Mouse (Mus musculus) lung, embryonic 16.5 days (tissue): Measurements from ENCODE around the gene Fkbp5. TPM values are rescaled to one million over a fixed set of nuclear protein-coding genes. Genes with fewer than 3 reads are reported as not detected.

Experiments
- ATAC-seq: fragments of 200-750 bp; cut with Nextera tagmentation; 2 replicates; pipeline ENCODE4 v1.8.0; 2017; ENCODE audit warnings: low read depth, mild to moderate bottlenecking, moderate library complexity
- H3K27ac ChIP-seq: fragments of 300-500 bp; sonication (generic); 2 replicates; pipeline ENCODE4 v1.5.1; 2014; ENCODE audit warnings: mild to moderate bottlenecking, control low read depth, low read length
- H3K27me3 ChIP-seq: fragments of 300-500 bp; sonication (generic); 2 replicates; pipeline ENCODE4 v1.6.1; 2014; ENCODE audit warnings: low read depth, low read length, mixed read lengths; ENCODE audit not compliant: control insufficient read depth, insufficient read depth
- H3K36me3 ChIP-seq: fragments of 300-500 bp; sonication (generic); 2 replicates; pipeline ENCODE4 v1.6.1; 2014; ENCODE audit warnings: low read length; ENCODE audit not compliant: control insufficient read depth, insufficient read depth
- H3K4me1 ChIP-seq: fragments of 300-500 bp; sonication (generic); replicated peaks from 2 replicates; pipeline ENCODE4 v1.6.1; 2014; ENCODE audit warnings: low read length, mixed read lengths; ENCODE audit not compliant: control insufficient read depth, insufficient read depth
- H3K4me2 ChIP-seq: fragments of 300-500 bp; sonication (generic); 2 replicates; pipeline ENCODE4 v1.6.1; 2014; ENCODE audit warnings: low read depth, low read length, control low read depth
- H3K4me3 ChIP-seq: fragments of 300-500 bp; sonication (generic); 2 replicates; pipeline ENCODE4 v1.5.1; 2014; ENCODE audit warnings: mild to moderate bottlenecking, low read length, control low read depth
- H3K9ac ChIP-seq: fragments of 300-500 bp; sonication (generic); 2 replicates; pipeline ENCODE4 v1.6.1; 2014; ENCODE audit warnings: low read length, control low read depth
- H3K9me3 ChIP-seq: fragments of 300-500 bp; sonication (generic); 2 replicates; pipeline ENCODE4 v1.6.1; 2016; ENCODE audit warnings: low read length; ENCODE audit not compliant: control insufficient read depth
- WGBS: fragments of 180-500 bp; shearing (Covaris S2); extraction: QIAGEN DNeasy Blood & Tissue Kit; methylation state at CpG from one replicate; pipeline ENCODE4 v1.1.7; 2014; 5-methylcytosine and 5-hydroxymethylcytosine counted together
- polyA plus RNA-seq: library from polyadenylated mRNA; unstranded; fragments of >200 nt; fragmentation: Nextera tagmentation; extraction: Ambion mirVana; gene quantifications from 2 replicates; pipeline ENCODE4 v1.2.1, GENCODE M21; 2015

The Fkbp5 gene
- polyA plus RNA-seq, 1 experiment from 2014 or later, result 38.5 TPM

GRCm38 (mm10) chr17:28463701-28464443, 53.5 kb downstream of the Fkbp5 start:
- Histone ChIP-seq H3K9ac (no peak overlapping the region), H3K27ac (no peak overlapping the region), H3K9me3 (no peaks in the 10 kb centered on the region), H3K4me2 (no peak overlapping the region), H3K27me3 (no peaks in the 10 kb centered on the region), H3K36me3 (no peaks in the 10 kb centered on the region), H3K4me3 (no peak overlapping the region), H3K4me1 (peaks cover 7% of the 10 kb centered on the region)
- ATAC-seq, result no peak
- 67% methylated on average over 7 of the region's 7 CpGs for WGBS

DNA sequence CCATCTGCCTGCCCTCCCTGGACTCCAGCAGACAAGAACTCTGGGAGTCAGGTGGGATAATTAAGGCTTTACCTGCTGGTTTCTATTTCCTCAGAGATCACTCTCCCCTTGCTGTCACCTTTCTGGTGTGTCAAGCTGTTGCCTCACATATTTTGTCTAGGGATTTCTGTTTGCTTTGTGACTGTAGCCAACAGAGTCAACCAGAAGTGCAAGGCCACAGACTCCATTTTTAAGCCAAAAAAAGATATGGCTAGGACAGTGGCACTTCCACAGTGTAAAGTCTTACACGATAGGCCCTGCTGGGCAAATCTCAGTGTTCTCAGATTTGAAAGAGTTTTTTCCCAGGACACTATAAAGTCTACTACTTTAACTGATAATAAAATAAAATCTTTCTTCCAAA, 56.9 kb downstream of the Fkbp5 start:
- ATAC-seq, result no peak
- Histone ChIP-seq H3K4me1 (peaks cover 3% of the 10 kb centered on the region; the same call in 1 of the 2 replicates), H3K27ac (no peak overlapping the region), H3K9me3 (no peaks in the 10 kb centered on the region), H3K4me2 (no peak overlapping the region), H3K9ac (no peak overlapping the region), H3K27me3 (no peaks in the 10 kb centered on the region), H3K36me3 (no peaks in the 10 kb centered on the region), H3K4me3 (no peak overlapping the region)
- 82% methylated on average over 1 of the region's 1 CpGs for WGBS

DNA sequence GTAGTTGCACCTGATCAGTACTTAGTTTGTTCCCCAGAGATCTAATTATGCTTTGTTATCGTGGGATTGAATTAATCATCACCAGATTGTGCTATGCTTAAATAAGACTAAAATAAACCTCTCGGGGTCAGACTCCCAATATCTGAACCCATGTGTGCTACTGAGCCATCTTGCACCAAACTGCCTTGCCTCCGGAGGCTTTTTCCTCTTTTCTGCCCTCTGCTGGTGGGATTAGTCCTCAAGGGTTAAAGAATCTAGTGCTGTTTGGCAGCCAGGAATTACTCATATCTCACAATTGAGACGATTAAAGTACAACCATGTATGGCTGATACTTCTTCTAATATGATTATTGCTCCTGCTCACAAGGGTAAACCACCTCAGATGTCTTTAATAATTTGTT, 62.2 kb downstream of the Fkbp5 start:
- WGBS, result 56% methylated on average over 4 of the region's 4 CpGs

DNA sequence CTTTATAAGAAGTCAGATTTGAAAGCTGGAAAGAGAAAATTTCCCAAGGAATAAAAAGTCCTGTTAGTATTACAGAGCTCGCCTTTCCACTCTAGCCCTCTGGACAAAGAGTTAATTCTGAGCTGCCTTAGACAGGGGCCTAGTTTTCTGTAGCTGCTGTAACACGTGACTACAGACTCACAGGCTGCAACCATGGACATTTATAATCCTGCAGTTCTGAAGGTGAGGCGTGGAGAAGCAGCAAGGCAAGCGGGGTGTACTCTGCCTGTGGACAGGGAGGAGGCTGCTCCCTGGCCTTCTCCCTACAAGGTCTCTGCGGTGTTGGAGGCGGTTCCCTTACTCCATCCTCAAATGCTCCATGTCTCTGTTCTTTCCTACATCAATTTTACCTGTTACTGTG, 64.4 kb downstream of the Fkbp5 start:
- no peak for ATAC-seq
- Histone ChIP-seq H3K4me1 (no peaks in the 10 kb centered on the region), H3K9me3 (no peaks in the 10 kb centered on the region), H3K4me2 (no peak overlapping the region), H3K4me3 (no peak overlapping the region), H3K27ac (no peak overlapping the region), H3K9ac (no peak overlapping the region), H3K36me3 (no peaks in the 10 kb centered on the region), H3K27me3 (no peaks in the 10 kb centered on the region)
- WGBS, result 53% methylated on average over 6 of the region's 6 CpGs

More for the DNA sequence above, 62.2 kb downstream of the Fkbp5 start:
- no peak overlapping the region for H3K27ac ChIP-seq
- no peak for ATAC-seq
- H3K9me3 ChIP-seq, result no peaks in the 10 kb centered on the region
- H3K4me1 ChIP-seq, result no peaks in the 10 kb centered on the region
- no peak overlapping the region for H3K4me2 ChIP-seq
- no peaks in the 10 kb centered on the region for H3K27me3 ChIP-seq
- H3K36me3 ChIP-seq, result no peaks in the 10 kb centered on the region
- no peak overlapping the region for H3K9ac ChIP-seq
- H3K4me3 ChIP-seq, result no peak overlapping the region

GRCm38 (mm10) chr17:28451914-28452313, 65.4 kb downstream of the Fkbp5 start:
- whole genome bisulfite sequencing, result 81% methylated on average over 3 of the region's 3 CpGs
- 0 out of 2 replicates have a peak, but pooled peaks cover under 1% of the 10 kb centered on the region for H3K4me1 ChIP-seq
- H3K9me3 ChIP-seq, result no peaks in the 10 kb centered on the region
- H3K27me3 ChIP-seq, result no peaks in the 10 kb centered on the region
- no peak overlapping the region for H3K4me3 ChIP-seq
- no peak overlapping the region for H3K27ac ChIP-seq
- H3K4me2 ChIP-seq, result no peak overlapping the region
- H3K9ac ChIP-seq, result no peak overlapping the region
- ATAC-seq, result no peak
- H3K36me3 ChIP-seq, result no peaks in the 10 kb centered on the region

DNA sequence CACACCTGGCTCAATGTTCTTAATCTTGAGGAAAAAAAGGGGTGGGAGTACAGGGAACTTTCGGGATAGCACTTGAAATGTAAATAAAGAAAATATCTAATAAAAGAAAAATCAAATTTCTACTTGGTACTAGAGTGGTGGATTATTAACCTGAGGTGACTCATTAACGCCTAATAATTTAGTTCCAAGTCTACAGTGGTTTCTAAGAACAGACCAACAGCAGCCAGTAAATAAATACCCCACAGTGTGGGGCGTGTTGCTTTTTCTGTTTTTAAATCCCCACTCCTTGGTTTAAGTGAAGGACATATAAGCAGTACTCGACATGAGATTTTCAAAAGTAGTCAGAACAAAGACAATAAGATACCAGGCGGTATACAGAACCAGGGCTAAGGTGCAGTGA, 65.8 kb downstream of the Fkbp5 start:
- H3K27ac ChIP-seq, result no peak overlapping the region

DNA sequence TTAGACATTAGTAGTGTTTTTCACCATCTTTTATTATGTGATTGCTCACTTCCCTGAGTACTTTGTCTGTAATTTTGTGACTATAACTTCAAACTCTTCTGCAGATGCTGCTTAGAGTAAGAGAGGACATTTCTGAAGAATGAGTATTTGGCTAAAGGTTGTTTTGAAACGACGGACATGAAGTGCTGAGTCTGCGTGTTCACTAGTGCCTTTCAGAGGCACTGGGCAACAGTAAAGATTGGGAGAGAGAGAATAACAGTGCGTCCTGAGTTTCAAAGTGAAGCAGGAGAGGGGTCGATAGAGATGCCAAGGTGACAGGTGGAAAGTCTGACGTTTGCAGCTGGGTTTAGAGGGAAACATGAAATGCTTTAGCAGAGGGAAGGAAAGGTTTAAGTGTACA, 69.1 kb downstream of the Fkbp5 start:
- Histone ChIP-seq H3K36me3 (no peaks in the 10 kb centered on the region), H3K4me2 (no peak overlapping the region), H3K9me3 (no peaks in the 10 kb centered on the region), H3K27me3 (no peaks in the 10 kb centered on the region), H3K9ac (no peak overlapping the region), H3K27ac (no peak overlapping the region), H3K4me3 (no peak overlapping the region), H3K4me1 (0 out of 2 replicates have a peak, but pooled peaks cover 3% of the 10 kb centered on the region)
- WGBS, result 55% methylated on average over 6 of the region's 6 CpGs
- no peak for ATAC-seq

More for the DNA sequence above, 65.8 kb downstream of the Fkbp5 start:
- H3K27me3 ChIP-seq, result no peaks in the 10 kb centered on the region
- H3K4me2 ChIP-seq, result no peak overlapping the region
- no peak overlapping the region for H3K9ac ChIP-seq
- no peak overlapping the region for H3K4me3 ChIP-seq
- H3K4me1 ChIP-seq, result 0 out of 2 replicates have a peak, but pooled peaks cover 3% of the 10 kb centered on the region
- ATAC-seq, result no peak
- H3K36me3 ChIP-seq, result no peaks in the 10 kb centered on the region
- WGBS, result 83% methylated on average over 5 of the region's 5 CpGs
- no peaks in the 10 kb centered on the region for H3K9me3 ChIP-seq

- no peak overlapping the region for H3K9ac ChIP-seq
- H3K4me2 ChIP-seq, result no peak overlapping the region
- H3K27me3 ChIP-seq, result no peaks in the 10 kb centered on the region
- no peak overlapping the region for H3K4me3 ChIP-seq
- 64% methylated on average over 7 of the region's 7 CpGs for WGBS
- 0 out of 2 replicates have a peak, but pooled peaks cover 3% of the 10 kb centered on the region for H3K4me1 ChIP-seq
- H3K9me3 ChIP-seq, result no peaks in the 10 kb centered on the region
- ATAC-seq, result no peak
- H3K36me3 ChIP-seq, result no peaks in the 10 kb centered on the region
- no peak overlapping the region for H3K27ac ChIP-seq
These were observed 69.5 kb downstream of the Fkbp5 start for GRCm38 (mm10) chr17:28447789-28448188.

DNA sequence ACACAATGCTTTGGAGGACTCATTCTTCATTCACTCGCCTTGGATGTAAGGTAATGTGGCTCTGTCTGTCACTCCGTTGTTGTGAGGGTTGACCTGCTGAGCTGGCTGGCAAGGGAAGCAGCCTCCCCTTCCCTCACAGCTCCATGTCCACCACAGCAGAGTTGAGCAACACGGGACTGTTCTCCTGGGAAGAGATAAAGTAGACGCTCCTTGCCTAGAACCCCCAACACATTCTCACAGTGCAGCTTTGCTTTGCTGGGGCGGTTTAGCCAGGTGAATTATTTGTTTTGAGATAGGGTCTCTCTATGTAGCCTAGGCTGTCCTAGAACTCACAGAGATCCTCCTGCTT, 70.5 kb downstream of the Fkbp5 start:
- WGBS, result 55% methylated on average over 5 of the region's 5 CpGs
- Histone ChIP-seq H3K4me2 (no peak overlapping the region), H3K27ac (no peak overlapping the region), H3K4me1 (0 out of 2 replicates have a peak, but pooled peaks cover 3% of the 10 kb centered on the region), H3K36me3 (no peaks in the 10 kb centered on the region), H3K9ac (no peak overlapping the region), H3K9me3 (no peaks in the 10 kb centered on the region), H3K4me3 (no peak overlapping the region), H3K27me3 (no peaks in the 10 kb centered on the region)
- ATAC-seq, result no peak
